Mouse (Mus musculus): Measurements from ENCODE around the gene Elob. TPM values are rescaled to one million over a fixed set of nuclear protein-coding genes. Genes with fewer than 3 reads are reported as not detected.
A peak's percentile ranks its signal among the peaks of the same experiment; 100 is the strongest.

Gene Elob
- polyA plus RNA-seq, 1 experiment, result 852 TPM

DNA sequence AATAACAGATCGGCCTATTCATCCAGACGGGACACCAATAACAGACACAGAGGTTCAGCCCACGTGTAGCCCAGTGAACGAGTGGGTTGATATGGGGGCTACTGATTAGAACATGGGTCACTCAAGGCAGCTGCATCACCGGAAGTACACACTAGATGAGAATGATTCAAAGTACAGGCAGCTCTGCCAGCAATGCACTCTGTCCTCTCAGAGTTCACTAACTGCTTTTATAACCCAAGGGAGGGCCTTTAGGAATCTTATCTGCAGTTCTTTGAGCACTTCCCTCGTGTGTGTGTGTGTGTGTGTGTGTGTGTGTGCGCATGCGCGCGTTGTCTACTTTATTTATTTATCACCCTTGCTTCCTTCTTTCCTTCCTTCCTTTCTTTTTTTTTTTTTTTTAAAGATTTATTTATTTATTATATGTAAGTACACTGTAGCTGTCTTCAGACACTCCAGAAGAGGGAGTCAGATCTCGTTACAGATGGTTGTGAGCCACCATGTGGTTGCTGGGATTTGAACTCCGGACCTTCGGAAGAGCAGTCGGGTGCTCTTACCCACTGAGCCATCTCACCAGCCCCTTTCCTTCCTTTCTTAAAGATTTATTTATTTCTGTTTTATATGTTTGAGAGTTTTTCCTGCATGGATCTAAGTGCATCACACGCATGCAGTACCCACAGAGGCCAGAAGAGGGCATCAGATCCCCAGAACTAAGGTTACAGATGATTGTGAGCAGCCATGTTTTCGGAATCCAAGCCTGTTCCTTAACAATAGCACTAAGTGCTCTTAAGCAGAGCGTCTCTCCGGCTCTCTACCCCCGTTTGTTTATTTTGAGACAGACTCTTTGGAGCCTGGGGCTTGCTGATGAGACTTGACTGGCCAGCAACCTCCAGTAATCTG lies 22.2 kb upstream of the Elob start:
- Histone ChIP-seq H3ac (ENCODE audit: control insufficient read depth, insufficient read length, low read depth) (no peak overlapping the region), H3K79me3 (ENCODE audit: low read depth) (no peaks in the 10 kb centered on the region), H3K4me3 (ENCODE audit: insufficient read depth, poor library complexity, severe bottlenecking) (no peak overlapping the region), H3K36me3 (ENCODE audit: control insufficient read depth, insufficient read depth) (no peaks in the 10 kb centered on the region), H3K79me2 (ENCODE audit: control insufficient read depth, insufficient read depth) (no peaks in the 10 kb centered on the region), H3K27me3 (ENCODE audit: control insufficient read depth, insufficient read depth, insufficient read length) (no peaks in the 10 kb centered on the region)
- TF ChIP-seq USF1 (IDR thresholded peaks at IDR 0.05; ENCODE audit: low read depth), result no peak
- peak; percentile 32 for TF ChIP-seq CTCF (IDR thresholded peaks at IDR 0.05; ENCODE audit: control insufficient read depth, insufficient read depth, insufficient read length)

DNA sequence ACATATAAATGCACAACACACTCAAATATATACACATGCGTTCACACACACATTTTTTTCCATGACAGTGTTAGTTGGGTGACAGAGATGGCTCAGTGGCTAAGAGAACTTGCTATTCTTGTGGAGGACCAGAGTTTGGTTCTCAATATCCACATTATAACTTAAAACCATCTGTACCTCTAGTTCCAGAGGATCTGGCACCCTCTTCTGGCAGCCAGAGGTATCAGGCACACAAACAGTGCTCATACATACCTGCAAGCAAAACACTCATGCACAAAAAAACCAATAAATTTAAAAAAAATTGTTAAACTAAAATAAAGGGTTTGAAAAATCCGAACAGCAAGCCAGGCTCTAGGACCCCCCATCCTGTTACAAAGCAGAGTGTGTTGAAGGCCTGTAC lies 21.1 kb upstream of the Elob start:
- TF ChIP-seq FOSL1 (IDR thresholded peaks at IDR 0.05; ENCODE audit: insufficient read depth, low read length, poor library complexity, severe bottlenecking) (no peak), CEBPB (IDR thresholded peaks at IDR 0.05; ENCODE audit: low read depth) (no peak), USF1 (IDR thresholded peaks at IDR 0.05; ENCODE audit: low read depth) (no peak), MAX (IDR thresholded peaks at IDR 0.05) (no peak), CTCF (IDR thresholded peaks at IDR 0.05; ENCODE audit: control insufficient read depth, insufficient read depth, insufficient read length) (no peak), MYOG (IDR thresholded peaks at IDR 0.05; ENCODE audit: control insufficient read depth, extremely low read depth, insufficient read length) (no peak), MYOD1 (IDR thresholded peaks at IDR 0.05; ENCODE audit: control insufficient read depth, insufficient read length, low read depth) (no peak)
- H3K27me3 ChIP-seq (ENCODE audit: control insufficient read depth, insufficient read depth, insufficient read length), result no peaks in the 10 kb centered on the region
- no peaks in the 10 kb centered on the region for H3K36me3 ChIP-seq (ENCODE audit: control insufficient read depth, insufficient read depth)
- H3K79me3 ChIP-seq (ENCODE audit: low read depth), result no peaks in the 10 kb centered on the region
- no peaks in the 10 kb centered on the region for H3K79me2 ChIP-seq (ENCODE audit: control insufficient read depth, insufficient read depth)
- H3ac ChIP-seq (ENCODE audit: control insufficient read depth, insufficient read length, low read depth), result no peak overlapping the region
- no peak overlapping the region for H3K4me3 ChIP-seq (ENCODE audit: insufficient read depth, poor library complexity, severe bottlenecking)

DNA sequence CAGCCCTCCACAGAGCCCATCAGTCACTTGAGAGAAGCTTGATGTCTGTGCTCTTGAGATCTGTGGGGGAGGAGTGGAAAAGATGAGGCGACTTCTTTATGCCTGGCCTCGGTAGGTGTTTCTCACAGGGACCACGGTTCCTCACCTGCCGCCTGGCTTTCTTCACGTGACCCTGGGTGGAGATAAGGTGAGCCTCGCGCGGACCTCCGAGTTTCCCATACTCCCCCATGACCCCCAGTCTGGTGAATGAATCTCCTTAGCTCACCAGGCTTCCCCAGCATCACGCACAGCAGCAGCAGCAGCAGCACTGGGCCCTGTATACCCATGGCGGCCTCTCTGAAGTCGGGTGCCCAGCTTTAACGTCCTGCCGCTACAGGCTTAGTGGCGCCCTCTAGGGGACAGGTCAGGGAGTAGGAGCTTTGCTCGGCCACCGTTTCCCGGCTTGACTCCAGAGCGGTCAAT lies 14.9 kb upstream of the Elob start, which contains the start of the genes Prss32 and Prss41:
Gene Prss32, plus strand, starts transcription at position 44 of the 462 bp plus-strand sequence.
Gene Prss41, minus strand, starts transcription at position 361 of the 462 bp plus-strand sequence.
- TF ChIP-seq MAX (IDR thresholded peaks at IDR 0.05) (no peak), CEBPB (IDR thresholded peaks at IDR 0.05; ENCODE audit: low read depth) (no peak), MYOG (IDR thresholded peaks at IDR 0.05; ENCODE audit: control insufficient read depth, extremely low read depth, insufficient read length) (no peak), MYOD1 (IDR thresholded peaks at IDR 0.05; ENCODE audit: control insufficient read depth, insufficient read length, low read depth) (no peak), FOSL1 (IDR thresholded peaks at IDR 0.05; ENCODE audit: insufficient read depth, low read length, poor library complexity, severe bottlenecking) (no peak), CTCF (IDR thresholded peaks at IDR 0.05; ENCODE audit: control insufficient read depth, insufficient read depth, insufficient read length) (no peak), USF1 (IDR thresholded peaks at IDR 0.05; ENCODE audit: low read depth) (no peak)
- H3K4me3 ChIP-seq (ENCODE audit: insufficient read depth, poor library complexity, severe bottlenecking), result no peak within 1 kb of the TSS

DNA sequence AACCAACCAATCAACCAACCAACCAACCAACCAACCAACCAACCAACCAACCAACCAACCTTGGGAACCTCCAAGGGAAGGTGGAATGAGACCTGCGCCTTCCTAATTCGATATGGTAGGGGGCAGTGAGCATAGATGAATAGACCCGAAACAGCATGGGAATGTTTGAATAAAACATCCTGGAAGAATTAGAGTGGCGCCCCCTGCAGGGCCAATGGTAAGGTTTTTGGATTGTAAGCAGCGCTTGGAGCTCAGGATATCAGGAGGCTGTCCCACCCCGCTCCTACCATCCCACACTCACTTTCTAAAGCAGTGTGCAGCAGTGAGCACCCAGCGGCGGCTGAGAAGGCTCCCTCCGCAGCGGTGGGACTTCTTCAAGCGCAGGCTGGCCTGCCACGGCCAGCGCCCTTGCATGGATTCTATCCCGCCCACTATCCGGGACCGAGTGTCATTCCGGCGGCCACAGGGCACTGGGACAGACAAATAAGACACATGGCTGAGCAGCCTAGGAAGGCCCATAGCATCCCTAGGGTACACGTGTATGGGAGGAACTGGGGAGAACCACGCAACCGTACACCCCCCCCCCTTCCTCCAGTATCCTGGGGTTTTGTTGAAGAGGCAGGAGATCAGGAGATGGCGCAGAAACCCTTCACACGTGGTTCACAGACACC lies 14.3 kb upstream of the Elob start:
- no peaks in the 10 kb centered on the region for H3K27me3 ChIP-seq (ENCODE audit: control insufficient read depth, insufficient read depth, insufficient read length)
- H3K36me3 ChIP-seq (ENCODE audit: control insufficient read depth, insufficient read depth), result no peaks in the 10 kb centered on the region
- no peaks in the 10 kb centered on the region for H3K79me2 ChIP-seq (ENCODE audit: control insufficient read depth, insufficient read depth)
- H3K4me3 ChIP-seq (ENCODE audit: insufficient read depth, poor library complexity, severe bottlenecking), result no peak overlapping the region
- no peak for TF ChIP-seq MYOG (IDR thresholded peaks at IDR 0.05; ENCODE audit: control insufficient read depth, extremely low read depth, insufficient read length)
- TF ChIP-seq MAX (IDR thresholded peaks at IDR 0.05), result no peak
- TF ChIP-seq MYOD1 (IDR thresholded peaks at IDR 0.05; ENCODE audit: control insufficient read depth, insufficient read length, low read depth), result no peak
- no peak for TF ChIP-seq CEBPB (IDR thresholded peaks at IDR 0.05; ENCODE audit: low read depth)
- no peak for TF ChIP-seq USF1 (IDR thresholded peaks at IDR 0.05; ENCODE audit: low read depth)
- no peak for TF ChIP-seq CTCF (IDR thresholded peaks at IDR 0.05; ENCODE audit: control insufficient read depth, insufficient read depth, insufficient read length)
- H3K79me3 ChIP-seq (ENCODE audit: low read depth), result no peaks in the 10 kb centered on the region
- H3ac ChIP-seq (ENCODE audit: control insufficient read depth, insufficient read length, low read depth), result no peak overlapping the region

More for the DNA sequence above, 14.9 kb upstream of the Elob start, which contains the start of the genes Prss32 and Prss41:
- Histone ChIP-seq H3K27me3 (ENCODE audit: control insufficient read depth, insufficient read depth, insufficient read length) (no peaks in the 10 kb centered on the region), H3K36me3 (ENCODE audit: control insufficient read depth, insufficient read depth) (no peaks in the 10 kb centered on the region), H3ac (ENCODE audit: control insufficient read depth, insufficient read length, low read depth) (no peak within 1 kb of the TSS), H3K79me3 (ENCODE audit: low read depth) (no peaks in the 10 kb centered on the region), H3K79me2 (ENCODE audit: control insufficient read depth, insufficient read depth) (no peaks in the 10 kb centered on the region)

DNA sequence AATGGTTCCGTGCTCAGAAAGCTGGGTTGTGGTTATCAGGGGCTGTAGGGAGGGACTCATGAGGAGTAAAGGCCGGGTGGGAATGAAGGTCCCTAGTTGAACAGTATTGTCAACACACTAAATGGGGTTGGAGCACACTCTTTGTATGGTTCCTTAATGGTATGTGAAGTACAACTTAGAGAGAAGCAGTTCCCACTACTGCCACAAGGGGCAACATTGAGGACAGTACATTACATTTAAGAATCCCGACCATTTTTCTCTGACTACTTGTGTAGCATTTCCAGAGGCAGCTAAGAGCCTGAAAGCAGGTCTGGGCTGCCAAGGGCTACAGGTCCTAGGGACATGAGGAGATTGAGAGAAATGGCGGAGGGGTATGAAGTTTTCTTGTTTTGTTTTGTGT lies 12.2 kb upstream of the Elob start:
- Histone ChIP-seq H3K79me3 (ENCODE audit: low read depth) (no peaks in the 10 kb centered on the region), H3K4me3 (ENCODE audit: insufficient read depth, poor library complexity, severe bottlenecking) (no peak overlapping the region), H3K27me3 (ENCODE audit: control insufficient read depth, insufficient read depth, insufficient read length) (peaks cover 11% of the 10 kb centered on the region), H3K36me3 (ENCODE audit: control insufficient read depth, insufficient read depth) (no peaks in the 10 kb centered on the region), H3K79me2 (ENCODE audit: control insufficient read depth, insufficient read depth) (no peaks in the 10 kb centered on the region), H3ac (ENCODE audit: control insufficient read depth, insufficient read length, low read depth) (no peak overlapping the region)
- TF ChIP-seq USF1 (IDR thresholded peaks at IDR 0.05; ENCODE audit: low read depth) (no peak), MYOD1 (IDR thresholded peaks at IDR 0.05; ENCODE audit: control insufficient read depth, insufficient read length, low read depth) (no peak), MYOG (IDR thresholded peaks at IDR 0.05; ENCODE audit: control insufficient read depth, extremely low read depth, insufficient read length) (no peak), CTCF (IDR thresholded peaks at IDR 0.05; ENCODE audit: control insufficient read depth, insufficient read depth, insufficient read length) (no peak), FOSL1 (IDR thresholded peaks at IDR 0.05; ENCODE audit: insufficient read depth, low read length, poor library complexity, severe bottlenecking) (no peak), CEBPB (IDR thresholded peaks at IDR 0.05; ENCODE audit: low read depth) (no peak), MAX (IDR thresholded peaks at IDR 0.05) (no peak)
